Comparison of ENCODE assay signal across 27 mouse cellular contexts in genomic region chr6:17784523-17784922, GRCm38 (mm10).
"Had no signal": no experiment of that assay in that cellular context is flagged by ENCODE, and none has a peak within 500 bp of the region (broad histone marks: within the 10 kb centered on the region; RNA-seq: fewer than 3 reads in every experiment).

No protein-coding gene starts in this region.

- H3K36me3 ChIP-seq: heart, embryonic 15.5 days; hindbrain, embryonic 12.5 days; hindbrain, embryonic 13.5 days; hindbrain, embryonic 15.5 days; intestine, embryonic 15.5 days; kidney, embryonic 15.5 days had no signal

- H3K4me1 ChIP-seq: intestine, embryonic 15.5 days; kidney, embryonic 15.5 days had no signal

- H3K9me3 ChIP-seq: heart, embryonic 15.5 days; hindbrain, embryonic 15.5 days; intestine, embryonic 15.5 days; kidney, embryonic 15.5 days had no signal

- H3K4me2 ChIP-seq: heart, embryonic 12.5 days; heart, embryonic 13.5 days; heart, embryonic 15.5 days; hindbrain, embryonic 12.5 days; hindbrain, embryonic 13.5 days; hindbrain, embryonic 14.5 days; hindbrain, embryonic 15.5 days; intestine, embryonic 15.5 days; kidney, embryonic 15.5 days had no signal

- H3K27ac ChIP-seq: heart, embryonic 13.5 days; heart, embryonic 15.5 days; hindbrain, embryonic 10.5 days; hindbrain, embryonic 12.5 days; hindbrain, embryonic 13.5 days; hindbrain, embryonic 14.5 days; hindbrain, embryonic 15.5 days; hindbrain, postnatal 0 days; intestine, embryonic 15.5 days; kidney, embryonic 15.5 days; kidney, postnatal 0 days; layer of hippocampus, adult 2 months; left cerebral cortex, adult 2 months had no signal

- DNase-seq: heart, postnatal 14 days; heart, postnatal 4 days; kidney, adult 11 months; kidney, adult 18-20 months; kidney, adult 2 months; kidney, adult 8-10 months; kidney, postnatal 10 days; kidney, postnatal 14 days; kidney, postnatal 25 days; kidney, postnatal 36 days; kidney, postnatal 4 days; layer of hippocampus, adult 9-11 months; layer of hippocampus, postnatal 36 days had no signal

- H3K9ac ChIP-seq: heart, embryonic 12.5 days; heart, embryonic 13.5 days; heart, embryonic 15.5 days; hindbrain, embryonic 12.5 days; hindbrain, embryonic 13.5 days; hindbrain, embryonic 14.5 days; hindbrain, embryonic 15.5 days; intestine, embryonic 15.5 days; kidney, embryonic 15.5 days had no signal

- H3K27me3 ChIP-seq: heart, embryonic 12.5 days; heart, embryonic 13.5 days; heart, embryonic 15.5 days; hindbrain, embryonic 12.5 days; hindbrain, embryonic 13.5 days; hindbrain, embryonic 15.5 days; intestine, embryonic 15.5 days; kidney, embryonic 15.5 days had no signal

- H3K4me3 ChIP-seq: heart, embryonic 12.5 days; heart, embryonic 13.5 days; heart, embryonic 15.5 days; hindbrain, embryonic 10.5 days; hindbrain, embryonic 12.5 days; hindbrain, embryonic 13.5 days; hindbrain, embryonic 15.5 days; intestine, embryonic 15.5 days; kidney, embryonic 15.5 days; layer of hippocampus, adult 2 months; left cerebral cortex, adult 2 months had no signal
